Mouse (Mus musculus): ENCODE data around the gene Gpcpd1. TPM values are rescaled to one million over a fixed set of nuclear protein-coding genes. Genes with fewer than 3 reads are reported as not detected.

Gpcpd1 gene
- polyA plus RNA-seq (2015; fragmentation: Nextera tagmentation; extraction: Ambion mirVana), result 32.7 and 35.8 TPM in 2 replicates

- WGBS, result 89% methylated on average over 7 of the region's 7 CpGs
- H3K4me3 ChIP-seq (replicated peaks), result no peak within 1 kb of the TSS
- H3K36me3 ChIP-seq, result no peaks in the 10 kb centered on the region
- H3K27me3 ChIP-seq (replicated peaks), result no peaks in the 10 kb centered on the region
- ATAC-seq (ENCODE audit: insufficient read depth, low FRiP score, low read depth), result no peak
- 0 out of 2 replicates have a peak, but pooled peaks cover under 1% of the 10 kb centered on the region for H3K4me1 ChIP-seq
- no peaks in the 10 kb centered on the region for H3K9me3 ChIP-seq
- H3K4me2 ChIP-seq, result no peak within 1 kb of the TSS
- H3K9ac ChIP-seq, result no peak within 1 kb of the TSS
- H3K27ac ChIP-seq, result no peak within 1 kb of the TSS
Observed at GRCm38 (mm10) chr2:132587240-132587779, at the start of gene Gpcpd1. Gene Gpcpd1, minus strand, starts transcription at chr2:132587729.

- Histone ChIP-seq H3K27me3 (replicated peaks) (no peaks in the 10 kb centered on the region), H3K9ac (no peak overlapping the region), H3K9me3 (no peaks in the 10 kb centered on the region), H3K27ac (no peak overlapping the region), H3K36me3 (no peaks in the 10 kb centered on the region), H3K4me3 (replicated peaks) (no peak overlapping the region), H3K4me2 (no peak overlapping the region), H3K4me1 (no peaks in the 10 kb centered on the region)
- no peak for ATAC-seq (ENCODE audit: insufficient read depth, low FRiP score, low read depth)
- WGBS, result 79% methylated on average over 1 of the region's 1 CpGs
Observed at GRCm38 (mm10) chr2:132636534-132636933, 49.0 kb upstream of the Gpcpd1 start.

- Histone ChIP-seq H3K4me1 (no peaks in the 10 kb centered on the region), H3K9ac (no peak overlapping the region), H3K4me2 (no peak overlapping the region), H3K27ac (no peak overlapping the region), H3K4me3 (replicated peaks) (no peak overlapping the region), H3K27me3 (replicated peaks) (no peaks in the 10 kb centered on the region), H3K9me3 (no peaks in the 10 kb centered on the region), H3K36me3 (no peaks in the 10 kb centered on the region)
- 90% methylated on average over 2 of the region's 2 CpGs for WGBS
- ATAC-seq (ENCODE audit: insufficient read depth, low FRiP score, low read depth), result no peak
Observed at GRCm38 (mm10) chr2:132628626-132629025, 41.1 kb upstream of the Gpcpd1 start.

GRCm38 (mm10) chr2:132623092-132623491 is 35.6 kb upstream of the Gpcpd1 start:
- Histone ChIP-seq H3K9me3 (no peaks in the 10 kb centered on the region), H3K27me3 (replicated peaks) (no peaks in the 10 kb centered on the region), H3K4me2 (no peak overlapping the region), H3K36me3 (no peaks in the 10 kb centered on the region), H3K27ac (no peak overlapping the region), H3K4me3 (replicated peaks) (no peak overlapping the region), H3K9ac (no peak overlapping the region), H3K4me1 (no peaks in the 10 kb centered on the region)
- WGBS, result 65% methylated on average over 1 of the region's 1 CpGs
- no peak for ATAC-seq (ENCODE audit: insufficient read depth, low FRiP score, low read depth)

- Histone ChIP-seq H3K27me3 (replicated peaks) (no peaks in the 10 kb centered on the region), H3K9ac (no peak overlapping the region), H3K4me2 (no peak overlapping the region), H3K27ac (no peak overlapping the region), H3K9me3 (no peaks in the 10 kb centered on the region), H3K4me1 (no peaks in the 10 kb centered on the region), H3K4me3 (replicated peaks) (no peak overlapping the region), H3K36me3 (no peaks in the 10 kb centered on the region)
- 66% methylated on average over 3 of the region's 3 CpGs for WGBS
- no peak for ATAC-seq (ENCODE audit: insufficient read depth, low FRiP score, low read depth)
Observed at GRCm38 (mm10) chr2:132617693-132618092, 30.2 kb upstream of the Gpcpd1 start.

- H3K27ac ChIP-seq, result no peak overlapping the region
- no peaks in the 10 kb centered on the region for H3K36me3 ChIP-seq
- ATAC-seq (ENCODE audit: insufficient read depth, low FRiP score, low read depth), result peak; percentile 88
- 25% methylated on average over 5 of the region's 5 CpGs for WGBS
- no peaks in the 10 kb centered on the region for H3K9me3 ChIP-seq
- no peak overlapping the region for H3K4me3 ChIP-seq (replicated peaks)
- no peak overlapping the region for H3K4me2 ChIP-seq
- no peak overlapping the region for H3K9ac ChIP-seq
- H3K27me3 ChIP-seq (replicated peaks), result no peaks in the 10 kb centered on the region
- no peaks in the 10 kb centered on the region for H3K4me1 ChIP-seq
Observed at GRCm38 (mm10) chr2:132613581-132614188, 26.2 kb upstream of the Gpcpd1 start.

GRCm38 (mm10) chr2:132611551-132612233 is 24.2 kb upstream of the Gpcpd1 start:
- no peak overlapping the region for H3K4me2 ChIP-seq
- H3K4me3 ChIP-seq (replicated peaks), result no peak overlapping the region
- no peaks in the 10 kb centered on the region for H3K36me3 ChIP-seq
- no peaks in the 10 kb centered on the region for H3K27me3 ChIP-seq (replicated peaks)
- no peak overlapping the region for H3K27ac ChIP-seq
- H3K4me1 ChIP-seq, result 0 out of 2 replicates have a peak, but pooled peaks cover 3% of the 10 kb centered on the region
- no peaks in the 10 kb centered on the region for H3K9me3 ChIP-seq
- WGBS, result 86% methylated on average over 4 of the region's 4 CpGs
- ATAC-seq (ENCODE audit: insufficient read depth, low FRiP score, low read depth), result no peak
- H3K9ac ChIP-seq, result no peak overlapping the region

GRCm38 (mm10) chr2:132607141-132608093 is 19.9 kb upstream of the Gpcpd1 start:
- no peak; the same call in 1 of the 2 replicates for ATAC-seq (ENCODE audit: insufficient read depth, low FRiP score, low read depth)
- no peak overlapping the region for H3K4me2 ChIP-seq
- WGBS, result 38% methylated on average over 10 of the region's 10 CpGs
- 0 out of 2 replicates have a peak, but pooled peaks cover 3% of the 10 kb centered on the region for H3K4me1 ChIP-seq
- H3K36me3 ChIP-seq, result no peaks in the 10 kb centered on the region
- H3K4me3 ChIP-seq (replicated peaks), result no peak overlapping the region
- H3K9me3 ChIP-seq, result no peaks in the 10 kb centered on the region
- H3K27ac ChIP-seq, result no peak overlapping the region
- H3K9ac ChIP-seq, result no peak overlapping the region
- no peaks in the 10 kb centered on the region for H3K27me3 ChIP-seq (replicated peaks)

GRCm38 (mm10) chr2:132605795-132606563 is 18.4 kb upstream of the Gpcpd1 start:
- Histone ChIP-seq H3K9ac (no peak overlapping the region), H3K36me3 (no peaks in the 10 kb centered on the region), H3K27me3 (replicated peaks) (no peaks in the 10 kb centered on the region), H3K4me2 (no peak overlapping the region), H3K4me3 (replicated peaks) (no peak overlapping the region), H3K27ac (no peak overlapping the region), H3K4me1 (0 out of 2 replicates have a peak, but pooled peaks cover 3% of the 10 kb centered on the region), H3K9me3 (no peaks in the 10 kb centered on the region)
- 62% methylated on average over 5 of the region's 5 CpGs for WGBS
- no peak for ATAC-seq (ENCODE audit: insufficient read depth, low FRiP score, low read depth)

GRCm38 (mm10) chr2:132604922-132605321 is 17.4 kb upstream of the Gpcpd1 start:
- Histone ChIP-seq H3K4me3 (replicated peaks) (no peak overlapping the region), H3K9ac (no peak overlapping the region), H3K9me3 (no peaks in the 10 kb centered on the region), H3K4me2 (no peak overlapping the region), H3K36me3 (no peaks in the 10 kb centered on the region), H3K4me1 (0 out of 2 replicates have a peak, but pooled peaks cover 3% of the 10 kb centered on the region), H3K27me3 (replicated peaks) (no peaks in the 10 kb centered on the region), H3K27ac (no peak overlapping the region)
- 84% methylated on average over 4 of the region's 4 CpGs for WGBS
- no peak for ATAC-seq (ENCODE audit: insufficient read depth, low FRiP score, low read depth)

GRCm38 (mm10) chr2:132603706-132604105 is 16.2 kb upstream of the Gpcpd1 start:
- no peak overlapping the region for H3K9ac ChIP-seq
- H3K27me3 ChIP-seq (replicated peaks), result no peaks in the 10 kb centered on the region
- no peaks in the 10 kb centered on the region for H3K36me3 ChIP-seq
- no peak overlapping the region for H3K27ac ChIP-seq
- 78% methylated on average over 2 of the region's 2 CpGs for WGBS
- 0 out of 2 replicates have a peak, but pooled peaks cover 3% of the 10 kb centered on the region for H3K4me1 ChIP-seq
- H3K4me3 ChIP-seq (replicated peaks), result no peak overlapping the region
- H3K9me3 ChIP-seq, result no peaks in the 10 kb centered on the region
- ATAC-seq (ENCODE audit: insufficient read depth, low FRiP score, low read depth), result no peak
- H3K4me2 ChIP-seq, result no peak overlapping the region
